Mouse (Mus musculus): ENCODE measurements around the gene Pcdh15. TPM values are rescaled to one million over a fixed set of nuclear protein-coding genes. Genes with fewer than 3 reads are reported as not detected.

The Pcdh15 gene
- polyA plus RNA-seq, 1 experiment from 2014 or later, result 2.0 TPM

GRCm38 (mm10) chr10:73574711-73575297, 475.7 kb downstream of the Pcdh15 start:
- no peak overlapping the region for H3K27ac ChIP-seq (ENCODE audit: low read depth, low read length)
- DNase-seq (ENCODE audit: low spot score) (no peak), ATAC-seq (ENCODE audit: low FRiP score) (no peak)
- H3K9me3 ChIP-seq (ENCODE audit: control insufficient read depth, low read length), result no peaks in the 10 kb centered on the region
- 90% methylated on average over 5 of the region's 5 CpGs for WGBS
- H3K4me1 ChIP-seq (replicated peaks; ENCODE audit: control insufficient read depth, insufficient read depth, low read length), result no peaks in the 10 kb centered on the region
- no peak overlapping the region for H3K9ac ChIP-seq (ENCODE audit: low read depth, low read length)
- H3K36me3 ChIP-seq (ENCODE audit: control insufficient read depth, insufficient read depth, low read length), result no peaks in the 10 kb centered on the region
- H3K4me3 ChIP-seq (ENCODE audit: low read depth, low read length), result no peak overlapping the region
- H3K4me2 ChIP-seq (replicated peaks; ENCODE audit: low read depth, low read length), result no peak overlapping the region
- no peaks in the 10 kb centered on the region for H3K27me3 ChIP-seq (ENCODE audit: control insufficient read depth, insufficient read depth, low read length)

- H3K27me3 ChIP-seq (ENCODE audit: control insufficient read depth, insufficient read depth, low read length), result no peaks in the 10 kb centered on the region
- no peaks in the 10 kb centered on the region for H3K4me1 ChIP-seq (replicated peaks; ENCODE audit: control insufficient read depth, insufficient read depth, low read length)
- H3K36me3 ChIP-seq (ENCODE audit: control insufficient read depth, insufficient read depth, low read length), result no peaks in the 10 kb centered on the region
- ATAC-seq (ENCODE audit: low FRiP score) (no peak), DNase-seq (ENCODE audit: low spot score) (no peak)
- WGBS, result 86% methylated on average over 1 of the region's 1 CpGs
- H3K9ac ChIP-seq (ENCODE audit: low read depth, low read length), result no peak overlapping the region
- H3K4me3 ChIP-seq (ENCODE audit: low read depth, low read length), result no peak overlapping the region
- no peaks in the 10 kb centered on the region for H3K9me3 ChIP-seq (ENCODE audit: control insufficient read depth, low read length)
- H3K4me2 ChIP-seq (replicated peaks; ENCODE audit: low read depth, low read length), result no peak overlapping the region
- no peak overlapping the region for H3K27ac ChIP-seq (ENCODE audit: low read depth, low read length)
These were observed 568.4 kb downstream of the Pcdh15 start for GRCm38 (mm10) chr10:73667501-73667900.

- Histone ChIP-seq H3K9me3 (ENCODE audit: control insufficient read depth, low read length) (no peaks in the 10 kb centered on the region), H3K4me2 (replicated peaks; ENCODE audit: low read depth, low read length) (no peak overlapping the region), H3K27me3 (ENCODE audit: control insufficient read depth, insufficient read depth, low read length) (no peaks in the 10 kb centered on the region), H3K4me3 (ENCODE audit: low read depth, low read length) (no peak overlapping the region), H3K9ac (ENCODE audit: low read depth, low read length) (no peak overlapping the region), H3K4me1 (replicated peaks; ENCODE audit: control insufficient read depth, insufficient read depth, low read length) (no peaks in the 10 kb centered on the region), H3K27ac (ENCODE audit: low read depth, low read length) (no peak overlapping the region), H3K36me3 (ENCODE audit: control insufficient read depth, insufficient read depth, low read length) (no peaks in the 10 kb centered on the region)
- 71% methylated on average over 5 of the region's 5 CpGs for whole genome bisulfite sequencing
- DNase-seq (ENCODE audit: low spot score) (no peak), ATAC-seq (ENCODE audit: low FRiP score) (no peak)
These were observed 601.6 kb downstream of the Pcdh15 start for GRCm38 (mm10) chr10:73700519-73701286.

GRCm38 (mm10) chr10:73725566-73726240, 626.6 kb downstream of the Pcdh15 start:
- WGBS, result 87% methylated on average over 7 of the region's 7 CpGs
- H3K9me3 ChIP-seq (ENCODE audit: control insufficient read depth, low read length), result no peaks in the 10 kb centered on the region
- ATAC-seq (ENCODE audit: low FRiP score), result no peak
- H3K27ac ChIP-seq (ENCODE audit: low read depth, low read length), result no peak overlapping the region
- H3K4me3 ChIP-seq (ENCODE audit: low read depth, low read length), result no peak overlapping the region
- H3K4me2 ChIP-seq (replicated peaks; ENCODE audit: low read depth, low read length), result no peak overlapping the region
- no peak for DNase-seq (ENCODE audit: low spot score)
- H3K36me3 ChIP-seq (ENCODE audit: control insufficient read depth, insufficient read depth, low read length), result no peaks in the 10 kb centered on the region
- no peak overlapping the region for H3K9ac ChIP-seq (ENCODE audit: low read depth, low read length)
- no peaks in the 10 kb centered on the region for H3K4me1 ChIP-seq (replicated peaks; ENCODE audit: control insufficient read depth, insufficient read depth, low read length)
- H3K27me3 ChIP-seq (ENCODE audit: control insufficient read depth, insufficient read depth, low read length), result no peaks in the 10 kb centered on the region

GRCm38 (mm10) chr10:73733246-73733645, 634.1 kb downstream of the Pcdh15 start:
- DNase-seq (ENCODE audit: low spot score) (no peak), ATAC-seq (ENCODE audit: low FRiP score) (no peak)
- Histone ChIP-seq H3K4me2 (replicated peaks; ENCODE audit: low read depth, low read length) (no peak overlapping the region), H3K27ac (ENCODE audit: low read depth, low read length) (no peak overlapping the region), H3K4me3 (ENCODE audit: low read depth, low read length) (no peak overlapping the region), H3K36me3 (ENCODE audit: control insufficient read depth, insufficient read depth, low read length) (no peaks in the 10 kb centered on the region), H3K4me1 (replicated peaks; ENCODE audit: control insufficient read depth, insufficient read depth, low read length) (no peaks in the 10 kb centered on the region), H3K9me3 (ENCODE audit: control insufficient read depth, low read length) (no peaks in the 10 kb centered on the region), H3K9ac (ENCODE audit: low read depth, low read length) (no peak overlapping the region), H3K27me3 (ENCODE audit: control insufficient read depth, insufficient read depth, low read length) (no peaks in the 10 kb centered on the region)
- 90% methylated on average over 7 of the region's 7 CpGs for WGBS

- no peaks in the 10 kb centered on the region for H3K4me1 ChIP-seq (replicated peaks; ENCODE audit: control insufficient read depth, insufficient read depth, low read length)
- WGBS, result 19% methylated on average over 2 of the region's 2 CpGs
- no peak overlapping the region for H3K9ac ChIP-seq (ENCODE audit: low read depth, low read length)
- DNase-seq (ENCODE audit: low spot score) (no peak), ATAC-seq (ENCODE audit: low FRiP score) (no peak)
- H3K4me3 ChIP-seq (ENCODE audit: low read depth, low read length), result no peak overlapping the region
- H3K36me3 ChIP-seq (ENCODE audit: control insufficient read depth, insufficient read depth, low read length), result no peaks in the 10 kb centered on the region
- no peaks in the 10 kb centered on the region for H3K9me3 ChIP-seq (ENCODE audit: control insufficient read depth, low read length)
- no peak overlapping the region for H3K27ac ChIP-seq (ENCODE audit: low read depth, low read length)
- no peak overlapping the region for H3K4me2 ChIP-seq (replicated peaks; ENCODE audit: low read depth, low read length)
- H3K27me3 ChIP-seq (ENCODE audit: control insufficient read depth, insufficient read depth, low read length), result no peaks in the 10 kb centered on the region
These were observed 649.9 kb downstream of the Pcdh15 start for GRCm38 (mm10) chr10:73749021-73749420.

GRCm38 (mm10) chr10:73753876-73754275, 654.7 kb downstream of the Pcdh15 start:
- Histone ChIP-seq H3K27ac (ENCODE audit: low read depth, low read length) (no peak overlapping the region), H3K27me3 (ENCODE audit: control insufficient read depth, insufficient read depth, low read length) (no peaks in the 10 kb centered on the region), H3K4me3 (ENCODE audit: low read depth, low read length) (no peak overlapping the region), H3K4me1 (replicated peaks; ENCODE audit: control insufficient read depth, insufficient read depth, low read length) (no peaks in the 10 kb centered on the region), H3K9me3 (ENCODE audit: control insufficient read depth, low read length) (no peaks in the 10 kb centered on the region), H3K4me2 (replicated peaks; ENCODE audit: low read depth, low read length) (no peak overlapping the region), H3K36me3 (ENCODE audit: control insufficient read depth, insufficient read depth, low read length) (no peaks in the 10 kb centered on the region), H3K9ac (ENCODE audit: low read depth, low read length) (no peak overlapping the region)
- ATAC-seq (ENCODE audit: low FRiP score) (no peak), DNase-seq (ENCODE audit: low spot score) (no peak)
- 65% methylated on average over 3 of the region's 3 CpGs for WGBS

GRCm38 (mm10) chr10:73782945-73783344, 683.8 kb downstream of the Pcdh15 start:
- ATAC-seq (ENCODE audit: low FRiP score) (no peak), DNase-seq (ENCODE audit: low spot score) (no peak)
- H3K27me3 ChIP-seq (ENCODE audit: control insufficient read depth, insufficient read depth, low read length), result no peaks in the 10 kb centered on the region
- H3K4me2 ChIP-seq (replicated peaks; ENCODE audit: low read depth, low read length), result no peak overlapping the region
- no peak overlapping the region for H3K27ac ChIP-seq (ENCODE audit: low read depth, low read length)
- H3K4me3 ChIP-seq (ENCODE audit: low read depth, low read length), result no peak overlapping the region
- no peaks in the 10 kb centered on the region for H3K9me3 ChIP-seq (ENCODE audit: control insufficient read depth, low read length)
- WGBS, result 69% methylated on average over 4 of the region's 4 CpGs
- no peak overlapping the region for H3K9ac ChIP-seq (ENCODE audit: low read depth, low read length)
- H3K4me1 ChIP-seq (replicated peaks; ENCODE audit: control insufficient read depth, insufficient read depth, low read length), result no peaks in the 10 kb centered on the region
- H3K36me3 ChIP-seq (ENCODE audit: control insufficient read depth, insufficient read depth, low read length), result no peaks in the 10 kb centered on the region

Measured in hindbrain, embryonic 11.5 days (tissue).